Mouse (Mus musculus): ENCODE measurements around the gene Spon2. TPM values are rescaled to one million over a fixed set of nuclear protein-coding genes. Genes with fewer than 3 reads are reported as not detected.

The Spon2 gene
- polyA plus RNA-seq, 1 experiment from 2014 or later, result 31.0 TPM

DNA sequence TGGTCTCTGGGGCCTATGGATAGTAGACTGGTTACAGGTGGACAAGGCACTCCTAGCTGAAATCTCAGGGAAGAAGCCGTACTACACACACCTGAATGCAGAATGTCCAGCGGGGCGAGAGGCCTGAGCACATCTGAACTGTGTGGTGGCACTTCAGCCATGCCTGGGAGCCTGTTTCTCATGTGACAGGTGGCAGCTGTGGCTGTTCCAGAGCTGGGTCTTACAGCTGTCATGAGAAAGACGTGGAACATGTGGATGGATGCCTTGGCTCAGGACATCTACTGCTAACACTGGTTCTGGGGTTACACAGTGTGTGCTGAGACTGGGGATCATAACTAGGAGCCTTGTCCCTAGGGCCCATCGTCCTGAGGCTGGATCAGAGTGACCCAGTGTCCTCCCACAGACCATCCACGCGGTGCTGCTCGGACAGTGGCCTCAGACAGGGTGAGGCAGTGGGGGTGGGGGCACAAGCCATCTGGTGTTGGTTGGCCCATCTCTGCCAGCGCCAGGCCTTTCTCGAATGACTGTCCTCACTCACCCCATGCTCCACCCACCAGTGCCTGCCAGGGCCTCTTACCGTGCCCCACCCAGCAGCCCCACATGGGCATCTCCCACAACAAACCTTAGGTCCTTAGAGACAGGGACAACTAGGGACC, 19.5 kb upstream of the Spon2 start:
- no peak overlapping the region for H3K4me3 ChIP-seq (ENCODE audit: low read depth, low read length)
- ATAC-seq (ENCODE audit: low read depth), result 0 out of 2 replicates have a peak, but pooled peaks have one; percentile 5
- H3K4me1 ChIP-seq (ENCODE audit: control insufficient read depth, low read depth, low read length), result no peaks in the 10 kb centered on the region; the same call in 1 of the 2 replicates
- 62% methylated on average over 11 of the region's 11 CpGs for WGBS (ENCODE audit: insufficient replicate concordance)
- H3K27me3 ChIP-seq (ENCODE audit: control insufficient read depth, insufficient read depth, low read depth, low read length), result no peaks in the 10 kb centered on the region
- no peaks in the 10 kb centered on the region for H3K36me3 ChIP-seq (ENCODE audit: control insufficient read depth, insufficient read depth)
- no peak overlapping the region for H3K4me2 ChIP-seq (ENCODE audit: low read depth, low read length)
- no peaks in the 10 kb centered on the region for H3K9me3 ChIP-seq (replicated peaks; ENCODE audit: control insufficient read depth, low read length)
- no peak overlapping the region for H3K27ac ChIP-seq (ENCODE audit: low read length)
- no peak overlapping the region for H3K9ac ChIP-seq (ENCODE audit: low read depth, low read length)

DNA sequence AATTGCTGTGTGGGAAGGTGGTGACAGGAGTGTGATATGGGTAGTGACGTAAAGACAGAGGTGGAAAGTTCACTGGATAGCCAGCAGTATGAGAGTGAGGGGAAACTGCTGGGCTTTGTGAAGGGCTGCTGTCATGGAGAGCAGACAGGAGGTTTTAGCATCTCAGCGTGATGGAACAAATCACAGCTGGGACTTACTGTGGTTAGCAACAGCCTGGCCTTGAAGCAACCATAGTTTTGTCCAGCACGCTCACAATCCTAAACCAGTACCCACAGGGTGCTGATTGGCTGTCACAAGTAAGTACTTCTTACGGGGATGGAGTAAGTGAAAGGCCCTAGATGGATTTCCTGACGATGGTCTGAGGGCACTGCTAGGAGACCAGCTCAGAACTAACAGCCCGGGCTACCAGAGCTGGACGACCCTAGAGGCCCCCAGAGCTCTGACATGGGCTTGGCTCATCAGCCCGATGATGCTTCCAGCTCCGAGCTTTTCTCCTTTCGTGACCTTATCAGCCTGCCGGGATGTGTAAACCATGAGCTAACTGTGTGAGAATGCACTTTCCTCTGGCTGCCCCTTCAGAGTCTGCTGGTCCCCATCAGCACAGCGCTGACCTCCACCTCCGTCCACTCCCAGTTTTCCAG, 16.3 kb upstream of the Spon2 start:
- no peak overlapping the region for H3K27ac ChIP-seq (ENCODE audit: low read length)

DNA sequence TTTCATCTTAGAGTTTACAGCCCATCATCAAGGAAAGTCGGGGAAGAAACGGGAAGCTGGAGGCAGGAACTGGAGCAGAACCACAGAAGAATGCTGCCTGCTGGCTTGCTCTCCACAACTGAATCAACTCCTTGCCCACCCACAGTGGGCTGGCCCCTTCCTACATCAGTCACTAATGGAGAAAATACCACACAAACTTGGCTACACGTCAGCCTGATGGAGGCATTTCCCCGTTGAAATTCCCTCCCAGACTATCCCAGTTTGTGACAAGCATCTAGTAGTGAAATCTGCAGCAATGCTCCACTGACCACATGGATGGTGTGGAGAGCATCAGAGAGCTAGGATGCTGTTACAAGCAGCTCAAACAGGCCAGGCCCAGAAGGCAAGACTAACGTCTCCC, 14.5 kb upstream of the Spon2 start:
- Histone ChIP-seq H3K4me1 (ENCODE audit: control insufficient read depth, low read depth, low read length) (no peaks in the 10 kb centered on the region; the same call in 1 of the 2 replicates), H3K4me3 (ENCODE audit: low read depth, low read length) (no peak overlapping the region), H3K4me2 (ENCODE audit: low read depth, low read length) (no peak overlapping the region), H3K9me3 (replicated peaks; ENCODE audit: control insufficient read depth, low read length) (no peaks in the 10 kb centered on the region), H3K36me3 (ENCODE audit: control insufficient read depth, insufficient read depth) (no peaks in the 10 kb centered on the region), H3K27me3 (ENCODE audit: control insufficient read depth, insufficient read depth, low read depth, low read length) (no peaks in the 10 kb centered on the region), H3K9ac (ENCODE audit: low read depth, low read length) (no peak overlapping the region), H3K27ac (ENCODE audit: low read length) (no peak overlapping the region)
- ATAC-seq (ENCODE audit: low read depth), result no peak
- 52% methylated on average over 5 of the region's 5 CpGs for WGBS (ENCODE audit: insufficient replicate concordance)

More for the DNA sequence above, 16.3 kb upstream of the Spon2 start:
- no peak overlapping the region for H3K4me2 ChIP-seq (ENCODE audit: low read depth, low read length)
- H3K36me3 ChIP-seq (ENCODE audit: control insufficient read depth, insufficient read depth), result no peaks in the 10 kb centered on the region
- no peak overlapping the region for H3K9ac ChIP-seq (ENCODE audit: low read depth, low read length)
- no peak overlapping the region for H3K4me3 ChIP-seq (ENCODE audit: low read depth, low read length)
- H3K4me1 ChIP-seq (ENCODE audit: control insufficient read depth, low read depth, low read length), result no peaks in the 10 kb centered on the region; the same call in 1 of the 2 replicates
- no peak for ATAC-seq (ENCODE audit: low read depth)
- WGBS (ENCODE audit: insufficient replicate concordance), result 42% methylated on average over 13 of the region's 13 CpGs
- H3K9me3 ChIP-seq (replicated peaks; ENCODE audit: control insufficient read depth, low read length), result no peaks in the 10 kb centered on the region
- no peaks in the 10 kb centered on the region for H3K27me3 ChIP-seq (ENCODE audit: control insufficient read depth, insufficient read depth, low read depth, low read length)

DNA sequence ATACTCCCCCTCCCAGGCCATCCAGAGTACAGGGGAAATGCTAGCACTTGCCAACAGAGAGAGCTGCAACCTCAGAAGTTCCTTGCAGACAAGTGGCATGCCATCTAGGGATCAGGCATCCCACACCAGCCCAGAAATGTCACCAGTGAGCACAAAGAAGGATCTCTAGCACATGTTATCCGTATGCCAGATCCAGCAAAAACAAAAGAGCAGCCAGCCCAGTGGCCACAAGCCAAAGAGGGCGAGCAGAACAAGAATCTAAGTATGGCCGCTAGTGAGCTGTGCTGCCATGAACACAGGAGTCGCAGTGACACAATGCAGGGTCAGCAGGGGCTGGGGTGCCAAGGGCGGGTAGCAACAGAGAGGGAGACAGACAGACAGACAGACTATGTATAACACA, 12.0 kb upstream of the Spon2 start:
- no peak for ATAC-seq (ENCODE audit: low read depth)
- no peak overlapping the region for H3K9ac ChIP-seq (ENCODE audit: low read depth, low read length)
- H3K36me3 ChIP-seq (ENCODE audit: control insufficient read depth, insufficient read depth), result no peaks in the 10 kb centered on the region
- no peaks in the 10 kb centered on the region for H3K27me3 ChIP-seq (ENCODE audit: control insufficient read depth, insufficient read depth, low read depth, low read length)
- H3K27ac ChIP-seq (ENCODE audit: low read length), result no peak overlapping the region
- H3K9me3 ChIP-seq (replicated peaks; ENCODE audit: control insufficient read depth, low read length), result no peaks in the 10 kb centered on the region
- H3K4me3 ChIP-seq (ENCODE audit: low read depth, low read length), result no peak overlapping the region
- WGBS (ENCODE audit: insufficient replicate concordance), result 51% methylated on average over 5 of the region's 5 CpGs
- no peak overlapping the region for H3K4me2 ChIP-seq (ENCODE audit: low read depth, low read length)
- H3K4me1 ChIP-seq (ENCODE audit: control insufficient read depth, low read depth, low read length), result no peaks in the 10 kb centered on the region

DNA sequence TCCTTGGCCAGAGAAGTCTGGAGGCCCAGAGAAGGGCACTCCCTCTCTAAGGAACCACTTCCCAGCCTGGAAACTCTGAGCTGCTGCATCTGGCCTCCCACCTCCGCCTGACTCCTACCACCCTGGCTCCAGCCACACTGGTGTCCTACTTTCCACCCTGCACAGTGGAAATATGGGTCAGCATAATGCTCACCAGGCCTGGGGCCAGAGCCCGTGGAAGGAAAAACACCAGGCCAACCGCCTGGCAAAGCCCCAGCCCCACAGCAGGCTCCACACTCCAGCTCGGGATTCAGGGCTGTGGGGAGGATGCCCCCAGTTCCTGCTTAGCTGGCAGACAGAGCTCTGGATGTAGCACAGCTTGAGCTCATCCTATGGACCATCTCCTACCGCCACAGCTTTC, 10.2 kb upstream of the Spon2 start:
- ATAC-seq (ENCODE audit: low read depth), result no peak
- Histone ChIP-seq H3K4me2 (ENCODE audit: low read depth, low read length) (no peak overlapping the region), H3K27ac (ENCODE audit: low read length) (no peak overlapping the region), H3K4me1 (ENCODE audit: control insufficient read depth, low read depth, low read length) (peaks cover 4% of the 10 kb centered on the region), H3K36me3 (ENCODE audit: control insufficient read depth, insufficient read depth) (no peaks in the 10 kb centered on the region), H3K27me3 (ENCODE audit: control insufficient read depth, insufficient read depth, low read depth, low read length) (no peaks in the 10 kb centered on the region), H3K4me3 (ENCODE audit: low read depth, low read length) (no peak overlapping the region), H3K9me3 (replicated peaks; ENCODE audit: control insufficient read depth, low read length) (no peaks in the 10 kb centered on the region), H3K9ac (ENCODE audit: low read depth, low read length) (no peak overlapping the region)
- 59% methylated on average over 5 of the region's 5 CpGs for WGBS (ENCODE audit: insufficient replicate concordance)

DNA sequence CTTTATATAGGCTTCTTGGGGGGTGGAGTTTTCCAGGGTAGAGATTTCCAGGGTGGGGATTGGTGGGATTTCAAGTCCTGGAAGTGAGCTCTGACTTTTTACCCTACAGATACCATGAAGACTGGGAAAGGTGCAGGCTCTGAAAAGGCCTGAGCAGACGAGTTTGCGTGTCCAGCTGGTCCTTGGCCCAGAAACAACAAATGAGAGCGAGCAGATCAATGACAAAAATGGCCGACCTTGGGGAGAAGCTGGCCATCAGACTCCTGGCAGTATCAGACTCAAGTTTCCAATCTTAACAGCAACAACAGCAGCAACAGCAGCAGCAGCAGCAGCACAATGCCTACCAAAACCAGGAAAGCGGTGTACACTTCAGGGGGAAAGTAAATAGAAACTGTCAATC, 7.4 kb upstream of the Spon2 start:
- WGBS (ENCODE audit: insufficient replicate concordance), result 80% methylated on average over 5 of the region's 5 CpGs
- H3K9me3 ChIP-seq (replicated peaks; ENCODE audit: control insufficient read depth, low read length), result no peaks in the 10 kb centered on the region
- H3K4me3 ChIP-seq (ENCODE audit: low read depth, low read length), result no peak overlapping the region
- ATAC-seq (ENCODE audit: low read depth), result no peak
- no peak overlapping the region for H3K4me2 ChIP-seq (ENCODE audit: low read depth, low read length)
- H3K36me3 ChIP-seq (ENCODE audit: control insufficient read depth, insufficient read depth), result no peaks in the 10 kb centered on the region
- no peak overlapping the region for H3K9ac ChIP-seq (ENCODE audit: low read depth, low read length)
- H3K27me3 ChIP-seq (ENCODE audit: control insufficient read depth, insufficient read depth, low read depth, low read length), result no peaks in the 10 kb centered on the region
- H3K27ac ChIP-seq (ENCODE audit: low read length), result no peak overlapping the region
- peaks cover 4% of the 10 kb centered on the region for H3K4me1 ChIP-seq (ENCODE audit: control insufficient read depth, low read depth, low read length)

DNA sequence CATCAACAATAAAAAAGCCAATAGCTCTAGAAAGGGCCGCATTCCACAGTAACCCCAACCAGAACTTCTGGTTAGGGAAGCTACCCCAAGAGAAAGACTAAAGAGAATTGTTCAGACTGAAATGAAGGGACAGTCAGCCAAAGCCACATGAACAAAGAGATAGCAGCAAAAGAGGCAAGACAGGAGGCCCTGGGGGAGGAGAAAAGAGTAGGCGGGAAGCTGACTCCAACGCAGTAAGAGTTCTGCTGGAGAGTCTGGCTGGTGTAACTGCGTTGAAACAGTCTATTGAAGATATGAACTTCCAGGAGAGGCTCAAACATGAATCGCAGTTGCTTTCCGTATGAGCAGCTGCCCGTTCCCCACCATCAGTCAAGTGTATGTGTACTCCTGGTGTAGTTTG, 6.2 kb upstream of the Spon2 start:
- WGBS (ENCODE audit: insufficient replicate concordance), result 55% methylated on average over 7 of the region's 7 CpGs
- H3K4me2 ChIP-seq (ENCODE audit: low read depth, low read length), result no peak overlapping the region
- H3K36me3 ChIP-seq (ENCODE audit: control insufficient read depth, insufficient read depth), result no peaks in the 10 kb centered on the region
- H3K4me1 ChIP-seq (ENCODE audit: control insufficient read depth, low read depth, low read length), result peaks cover 11% of the 10 kb centered on the region
- no peak overlapping the region for H3K4me3 ChIP-seq (ENCODE audit: low read depth, low read length)
- H3K27ac ChIP-seq (ENCODE audit: low read length), result no peak overlapping the region
- ATAC-seq (ENCODE audit: low read depth), result 0 out of 2 replicates have a peak, but pooled peaks have one; percentile 35
- no peaks in the 10 kb centered on the region for H3K9me3 ChIP-seq (replicated peaks; ENCODE audit: control insufficient read depth, low read length)
- no peak overlapping the region for H3K9ac ChIP-seq (ENCODE audit: low read depth, low read length)
- H3K27me3 ChIP-seq (ENCODE audit: control insufficient read depth, insufficient read depth, low read depth, low read length), result no peaks in the 10 kb centered on the region

DNA sequence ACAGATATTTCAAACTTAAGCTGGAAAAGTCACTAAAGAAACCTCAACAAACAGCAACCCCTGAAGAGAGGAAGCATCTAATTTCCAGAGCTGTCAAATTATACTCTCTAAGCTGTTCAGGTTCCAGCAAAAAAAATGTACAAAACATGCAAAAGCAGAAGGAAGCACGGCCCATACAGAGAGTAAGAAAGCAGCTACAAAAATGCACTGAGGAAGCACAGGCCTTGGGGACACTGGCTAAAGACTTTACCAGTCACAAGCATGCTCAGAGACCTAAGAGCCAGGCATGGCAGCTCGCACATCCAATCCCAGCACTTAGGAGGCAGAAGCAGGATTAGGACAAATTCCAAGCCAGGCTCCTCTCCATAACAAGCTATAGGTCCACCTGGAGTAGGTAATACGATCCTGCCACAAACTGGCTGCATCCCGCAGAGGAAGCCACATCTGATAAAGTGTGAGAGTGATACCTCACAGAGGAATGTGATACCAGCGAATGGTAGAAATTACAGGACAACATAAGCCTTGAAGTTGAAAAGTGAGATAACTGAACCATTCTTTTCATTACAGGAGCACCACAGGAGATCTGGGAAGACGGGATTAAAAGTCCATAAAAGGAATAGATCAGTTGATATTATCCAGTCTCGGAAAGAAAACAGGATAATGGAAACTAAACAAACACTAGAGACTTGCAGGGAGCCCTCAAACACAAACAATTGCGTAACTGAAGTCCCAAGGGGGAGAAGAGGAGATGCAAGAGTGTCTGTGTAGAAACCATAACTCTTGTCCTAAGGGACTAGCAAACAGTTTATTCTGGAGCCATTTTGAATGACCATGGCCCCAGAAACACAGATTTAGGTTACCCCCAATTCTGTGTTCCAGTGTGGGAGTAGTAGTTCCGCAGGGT, 4.8 kb upstream of the Spon2 start:
- Histone ChIP-seq H3K36me3 (ENCODE audit: control insufficient read depth, insufficient read depth) (no peaks in the 10 kb centered on the region), H3K27me3 (ENCODE audit: control insufficient read depth, insufficient read depth, low read depth, low read length) (no peaks in the 10 kb centered on the region), H3K27ac (ENCODE audit: low read length) (no peak overlapping the region), H3K4me1 (ENCODE audit: control insufficient read depth, low read depth, low read length) (peaks cover 24% of the 10 kb centered on the region), H3K9me3 (replicated peaks; ENCODE audit: control insufficient read depth, low read length) (no peaks in the 10 kb centered on the region), H3K4me3 (ENCODE audit: low read depth, low read length) (no peak overlapping the region), H3K9ac (ENCODE audit: low read depth, low read length) (no peak overlapping the region), H3K4me2 (ENCODE audit: low read depth, low read length) (no peak overlapping the region)
- WGBS (ENCODE audit: insufficient replicate concordance), result 49% methylated on average over 9 of the region's 9 CpGs
- ATAC-seq (ENCODE audit: low read depth), result no peak

Data from liver, embryonic 16.5 days (tissue).